Mouse (Mus musculus) liver, embryonic 11.5 days (tissue): ENCODE measurements around the gene Prss28. TPM values are rescaled to one million over a fixed set of nuclear protein-coding genes. Genes with fewer than 3 reads are reported as not detected.

Experiments used
- ATAC-seq: fragments of 200-750 bp; cut with Nextera tagmentation; replicated peaks from 2 replicates; pipeline ENCODE4 v1.8.0; 2017; ENCODE audit warnings: moderate number of reproducible peaks, mild to moderate bottlenecking, moderate TSS enrichment, moderate library complexity; ENCODE audit not compliant: low FRiP score
- DNase-seq: peaks from one replicate; pipeline ENCODE4 v3.0.0-alpha.2; 2017; ENCODE audit warnings: low spot score
- H3K27ac ChIP-seq: fragments of 300-500 bp; sonication (generic); 2 replicates; pipeline ENCODE4 v1.5.1; 2014; ENCODE audit warnings: mild to moderate bottlenecking, low read depth, low read length, control low read depth
- H3K27me3 ChIP-seq: fragments of 300-500 bp; sonication (generic); replicated peaks from 2 replicates; pipeline ENCODE4 v1.6.1; 2014; ENCODE audit warnings: low read length, mixed read lengths; ENCODE audit not compliant: control insufficient read depth, insufficient read depth
- H3K36me3 ChIP-seq: fragments of 300-500 bp; sonication (generic); 2 replicates; pipeline ENCODE4 v1.6.1; 2014; ENCODE audit warnings: mild to moderate bottlenecking, low read length, moderate library complexity, mixed read lengths; ENCODE audit not compliant: control insufficient read depth, insufficient read depth
- H3K4me1 ChIP-seq: fragments of 300-500 bp; sonication (generic); replicated peaks from 2 replicates; pipeline ENCODE4 v1.6.1; 2014; ENCODE audit warnings: low read length, mixed read lengths; ENCODE audit not compliant: control insufficient read depth, insufficient read depth
- H3K4me2 ChIP-seq: fragments of 300-500 bp; sonication (generic); 2 replicates; pipeline ENCODE4 v1.6.1; 2014; ENCODE audit warnings: mild to moderate bottlenecking, control low read depth, moderate library complexity
- H3K4me3 ChIP-seq: fragments of 300-500 bp; sonication (generic); 2 replicates; pipeline ENCODE4 v1.5.1; 2014; ENCODE audit warnings: low read depth, low read length, control low read depth
- H3K9ac ChIP-seq: fragments of 300-500 bp; sonication (generic); 2 replicates; pipeline ENCODE4 v1.6.1; 2014; ENCODE audit warnings: low read depth, low read length, control low read depth
- H3K9me3 ChIP-seq: fragments of 300-500 bp; sonication (generic); 2 replicates; pipeline ENCODE4 v1.6.1; 2016; ENCODE audit warnings: low read length, inconsistent platforms, mixed read lengths; ENCODE audit not compliant: control insufficient read depth
- whole genome bisulfite sequencing: fragments of 180-500 bp; shearing (Covaris S2); extraction: QIAGEN DNeasy Blood & Tissue Kit; methylation state at CpG from one replicate; pipeline ENCODE4 v1.1.7; 2014; 5-methylcytosine and 5-hydroxymethylcytosine counted together
- polyA plus RNA-seq: library from polyadenylated mRNA; unstranded; fragments of >200 nt; fragmentation: Nextera tagmentation; extraction: Ambion mirVana; gene quantifications from 2 replicates; pipeline ENCODE4 v1.2.1, GENCODE M21; 2014

The Prss28 gene
- polyA plus RNA-seq, 1 experiment from 2014 or later: not detected

GRCm38 (mm10) chr17:25282133-25282532, 26.3 kb upstream of the Prss28 start:
- Histone ChIP-seq H3K9ac (no peak overlapping the region), H3K27me3 (no peaks in the 10 kb centered on the region), H3K36me3 (no peaks in the 10 kb centered on the region), H3K4me1 (no peaks in the 10 kb centered on the region; the same call in 1 of the 2 replicates), H3K27ac (no peak overlapping the region), H3K4me3 (no peak overlapping the region), H3K9me3 (no peaks in the 10 kb centered on the region), H3K4me2 (peak overlapping the region; percentile 48)
- WGBS: 27% methylated on average over 11 of the region's 11 CpGs
- DNase-seq (no peak), ATAC-seq (peak; percentile 67)

GRCm38 (mm10) chr17:25285033-25285432, 23.4 kb upstream of the Prss28 start:
- Histone ChIP-seq H3K27me3 (no peaks in the 10 kb centered on the region), H3K4me1 (no peaks in the 10 kb centered on the region; the same call in 1 of the 2 replicates), H3K27ac (no peak overlapping the region), H3K9ac (no peak overlapping the region), H3K4me3 (no peak overlapping the region), H3K9me3 (no peaks in the 10 kb centered on the region), H3K36me3 (no peaks in the 10 kb centered on the region), H3K4me2 (no peak overlapping the region)
- 0 out of 2 replicates have a peak, but pooled peaks have one; percentile 39 for ATAC-seq
- no peak for DNase-seq
- WGBS: 29% methylated on average over 3 of the region's 3 CpGs

- no peaks in the 10 kb centered on the region for H3K36me3 ChIP-seq
- no peaks in the 10 kb centered on the region for H3K9me3 ChIP-seq
- DNase-seq (no peak), ATAC-seq (no peak)
- no peak overlapping the region for H3K4me2 ChIP-seq
- H3K9ac ChIP-seq: no peak overlapping the region
- H3K27ac ChIP-seq: no peak overlapping the region
- H3K4me1 ChIP-seq: no peaks in the 10 kb centered on the region
- no peaks in the 10 kb centered on the region for H3K27me3 ChIP-seq
- 19% methylated on average over 4 of the region's 4 CpGs for WGBS
- no peak overlapping the region for H3K4me3 ChIP-seq
Observed at GRCm38 (mm10) chr17:25288842-25289241, 19.6 kb upstream of the Prss28 start.

- ATAC-seq: no peak
- DNase-seq: no peak
- H3K4me1 ChIP-seq: no peaks in the 10 kb centered on the region
- no peaks in the 10 kb centered on the region for H3K27me3 ChIP-seq
- H3K4me3 ChIP-seq: no peak overlapping the region
- no peaks in the 10 kb centered on the region for H3K9me3 ChIP-seq
- H3K27ac ChIP-seq: no peak overlapping the region
- H3K4me2 ChIP-seq: no peak overlapping the region
- H3K9ac ChIP-seq: 0 out of 2 replicates have a peak overlapping the region, but pooled peaks have one; percentile 18
- WGBS: 32% methylated on average over 4 of the region's 4 CpGs
- H3K36me3 ChIP-seq: no peaks in the 10 kb centered on the region
Observed at GRCm38 (mm10) chr17:25290411-25290810, 18.0 kb upstream of the Prss28 start.

- Histone ChIP-seq H3K36me3 (no peaks in the 10 kb centered on the region), H3K4me2 (no peak overlapping the region), H3K4me1 (no peaks in the 10 kb centered on the region), H3K27ac (no peak overlapping the region), H3K4me3 (no peak overlapping the region), H3K9me3 (no peaks in the 10 kb centered on the region), H3K9ac (no peak overlapping the region), H3K27me3 (peaks cover 3% of the 10 kb centered on the region; the same call in 1 of the 2 replicates)
- 30% methylated on average over 5 of the region's 5 CpGs for WGBS
- ATAC-seq: no peak
- no peak for DNase-seq
Observed at GRCm38 (mm10) chr17:25293495-25293894, 15.0 kb upstream of the Prss28 start.

DNA sequence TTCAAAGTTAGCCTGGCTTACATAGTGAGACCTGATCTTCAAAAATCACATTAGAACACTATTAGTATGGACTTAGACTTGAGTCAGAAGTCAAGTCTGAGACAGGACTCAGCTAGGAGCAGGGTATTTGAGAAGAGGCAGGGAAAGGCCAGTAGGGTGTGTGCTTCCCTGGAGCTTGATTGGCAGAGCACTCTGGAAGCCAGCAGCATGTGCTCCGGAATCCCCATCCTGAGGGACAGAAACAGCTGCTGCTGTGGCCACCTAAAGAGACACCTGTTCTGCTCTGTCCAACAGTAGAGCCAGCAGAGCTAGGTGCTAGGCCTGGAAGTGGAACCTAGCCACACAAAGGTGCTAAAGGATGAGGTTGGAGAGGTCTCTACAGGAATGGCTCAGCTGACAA, 14.3 kb upstream of the Prss28 start:
- no peak for DNase-seq
- H3K36me3 ChIP-seq: no peaks in the 10 kb centered on the region
- no peak overlapping the region for H3K27ac ChIP-seq
- no peak overlapping the region for H3K4me3 ChIP-seq
- no peaks in the 10 kb centered on the region for H3K9me3 ChIP-seq
- peaks cover 3% of the 10 kb centered on the region; the same call in 1 of the 2 replicates for H3K27me3 ChIP-seq
- H3K4me2 ChIP-seq: no peak overlapping the region
- ATAC-seq: no peak
- WGBS: 68% methylated on average over 1 of the region's 1 CpGs
- no peak overlapping the region for H3K9ac ChIP-seq
- no peaks in the 10 kb centered on the region for H3K4me1 ChIP-seq

DNA sequence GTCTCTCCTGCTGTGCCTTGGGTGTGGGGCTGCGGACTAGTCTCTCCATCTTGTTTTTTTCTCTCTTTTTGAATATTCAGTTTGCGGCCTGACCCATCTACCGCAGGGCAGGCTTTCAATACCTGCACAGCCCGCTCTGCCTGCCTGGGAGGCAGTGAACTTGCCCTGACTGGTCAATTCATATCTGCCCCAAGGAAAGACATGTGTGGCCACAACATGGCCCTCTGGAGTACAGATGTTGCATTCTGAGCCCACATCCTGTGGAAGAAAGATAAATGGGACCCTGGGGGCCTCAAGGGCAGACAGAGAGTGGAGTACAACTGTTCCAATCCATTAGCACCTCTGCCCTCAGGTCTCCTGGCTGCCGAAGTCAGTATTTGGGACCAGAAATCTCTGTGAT, 10.4 kb upstream of the Prss28 start, which contains the start of gene Prss34:
Gene Prss34 (plus strand): TSS at position 301 of the 400 bp plus-strand sequence.
- 73% methylated on average over 5 of the region's 5 CpGs for WGBS
- no peak for ATAC-seq
- H3K27me3 ChIP-seq: peaks cover 3% of the 10 kb centered on the region; the same call in 1 of the 2 replicates
- H3K4me2 ChIP-seq: no peak within 1 kb of the TSS
- no peaks in the 10 kb centered on the region for H3K36me3 ChIP-seq
- no peak for DNase-seq
- no peak within 1 kb of the TSS for H3K4me3 ChIP-seq
- no peak within 1 kb of the TSS for H3K27ac ChIP-seq
- no peak within 1 kb of the TSS for H3K9ac ChIP-seq
- H3K4me1 ChIP-seq: no peaks in the 10 kb centered on the region
- H3K9me3 ChIP-seq: no peaks in the 10 kb centered on the region

GRCm38 (mm10) chr17:25318354-25318753, 9.9 kb downstream of the Prss28 start, which contains the start of gene Prss29:
Gene Prss29, plus strand, starts transcription at chr17:25318654.
- H3K27ac ChIP-seq: no peak within 1 kb of the TSS
- H3K4me1 ChIP-seq: no peaks in the 10 kb centered on the region; the same call in 1 of the 2 replicates
- no peak within 1 kb of the TSS for H3K4me3 ChIP-seq
- no peak within 1 kb of the TSS for H3K4me2 ChIP-seq
- 67% methylated on average over 5 of the region's 5 CpGs for WGBS
- DNase-seq (no peak), ATAC-seq (no peak)
- H3K9ac ChIP-seq: no peak within 1 kb of the TSS
- no peaks in the 10 kb centered on the region for H3K9me3 ChIP-seq
- peaks cover 4% of the 10 kb centered on the region; the same call in 1 of the 2 replicates for H3K27me3 ChIP-seq
- 0 out of 2 replicates have a peak, but pooled peaks cover 2% of the 10 kb centered on the region for H3K36me3 ChIP-seq

GRCm38 (mm10) chr17:25320819-25321218, 12.4 kb downstream of the Prss28 start:
- H3K4me1 ChIP-seq: no peaks in the 10 kb centered on the region; the same call in 1 of the 2 replicates
- H3K36me3 ChIP-seq: 0 out of 2 replicates have a peak, but pooled peaks cover 2% of the 10 kb centered on the region
- ATAC-seq (no peak), DNase-seq (no peak)
- no peaks in the 10 kb centered on the region for H3K9me3 ChIP-seq
- H3K4me3 ChIP-seq: no peak overlapping the region
- peaks cover 4% of the 10 kb centered on the region; the same call in 1 of the 2 replicates for H3K27me3 ChIP-seq
- H3K4me2 ChIP-seq: no peak overlapping the region
- H3K9ac ChIP-seq: no peak overlapping the region
- 86% methylated on average over 8 of the region's 8 CpGs for WGBS
- no peak overlapping the region for H3K27ac ChIP-seq
